Mouse (Mus musculus) ES-E14 (cell line): ENCODE measurements around the gene Vegfa. TPM values are rescaled to one million over a fixed set of nuclear protein-coding genes. Genes with fewer than 3 reads are reported as not detected.

ENCODE experiments used
- DNase-seq: peaks from one replicate; pipeline ENCODE4 v3.0.0-alpha.2; 2013; ENCODE audit warnings: low read depth, low spot score
- H3K27ac ChIP-seq: 2 replicates; pipeline ENCODE4 v1.5.1; 2012; ENCODE audit warnings: low read depth, mild to moderate bottlenecking, low read length, moderate library complexity, mixed read lengths; ENCODE audit not compliant: poor library complexity, insufficient read depth, severe bottlenecking
- H3K36me3 ChIP-seq: 2 replicates; pipeline ENCODE4 v1.6.1; 2012; ENCODE audit warnings: mild to moderate bottlenecking, low read length, moderate library complexity, mixed read lengths; ENCODE audit not compliant: control insufficient read depth, poor library complexity, insufficient read depth, severe bottlenecking
- H3K4me1 ChIP-seq, 2 experiments: fragments of 150-350 bp in 1 of 2; sonication (generic) in 1 of 2; 2 replicates each; pipeline ENCODE4 v1.6.1; 2012; ENCODE audit warnings: low read length in 2 of 2, mild to moderate bottlenecking in 1 of 2, mixed read lengths in 1 of 2; ENCODE audit not compliant: control insufficient read depth in 2 of 2, insufficient read depth in 2 of 2, poor library complexity in 1 of 2
- H3K4me3 ChIP-seq, 2 experiments: fragments of 150-350 bp in 1 of 2; sonication (generic) in 1 of 2; 2 replicates each; pipeline ENCODE4 v1.5.1; 2012; ENCODE audit warnings: low read length in 2 of 2, low read depth in 1 of 2, mild to moderate bottlenecking in 1 of 2, mixed read lengths in 1 of 2; ENCODE audit not compliant: insufficient read depth in 1 of 2, poor library complexity in 1 of 2, severe bottlenecking in 1 of 2
- H3K9ac ChIP-seq: 2 replicates; pipeline ENCODE4 v1.6.1; 2012; ENCODE audit warnings: low read depth, mild to moderate bottlenecking, low read length, mixed read lengths; ENCODE audit not compliant: poor library complexity, insufficient read depth, severe bottlenecking
- H3K9me3 ChIP-seq: fragments of 150-350 bp; sonication (generic); 2 replicates; pipeline ENCODE4 v1.6.1; 2012; ENCODE audit warnings: low read depth, mild to moderate bottlenecking, low read length; ENCODE audit not compliant: control insufficient read depth, insufficient read depth
- CHD2 ChIP-seq: IDR thresholded peaks from 2 replicates; pipeline ENCODE4 v1.6.1; 2014; ENCODE audit warnings: mild to moderate bottlenecking, low read depth, low read length, inconsistent platforms
- HCFC1 ChIP-seq: IDR thresholded peaks from 2 replicates; pipeline ENCODE4 v1.6.1; 2012; ENCODE audit warnings: low read length, inconsistent platforms, borderline replicate concordance; ENCODE audit not compliant: insufficient read depth
- MAFK ChIP-seq: IDR thresholded peaks from 2 replicates; pipeline ENCODE4 v1.6.1; 2014; ENCODE audit warnings: mild to moderate bottlenecking, low read depth, low read length, inconsistent platforms; ENCODE audit not compliant: insufficient read depth
- ZC3H11A ChIP-seq: IDR thresholded peaks from 2 replicates; pipeline ENCODE4 v1.6.1; 2012; ENCODE audit warnings: low read depth, mild to moderate bottlenecking, inconsistent platforms, low read length, borderline replicate concordance
- ZNF384 ChIP-seq: IDR thresholded peaks from 2 replicates; pipeline ENCODE4 v1.6.1; 2012; ENCODE audit warnings: low read depth, low read length, inconsistent platforms
- in situ Hi-C, 2 experiments: fragments of 600-800 bp; cut with MboI; formaldehyde crosslinking; loops; one replicate each; pipeline ENCODE4 v1.15.1; 2025; ENCODE audit warnings: low sequenced_read_pairs in 2 of 2, inconsistent platforms in 1 of 2; ENCODE audit not compliant: unreplicated experiment in 2 of 2
- total RNA-seq: library from RNA; depleted of rRNA; stranded (reverse); fragments of 300-350 nt; gene quantifications from 2 replicates; pipeline ENCODE4 v1.2.3, GENCODE M21; 2012

Gene Vegfa
- total RNA-seq, 1 experiment = 53.0 TPM

- DNase-seq = no peak
- in situ Hi-C loops = no loop called here
- no peaks in the 10 kb centered on the region for H3K9me3 ChIP-seq
- TF ChIP-seq ZC3H11A = no peak
- no peak for TF ChIP-seq CHD2
- no peak for TF ChIP-seq ZNF384
- TF ChIP-seq HCFC1 = no peak
- TF ChIP-seq MAFK = no peak
- no peaks in the 10 kb centered on the region for H3K36me3 ChIP-seq
- no peak overlapping the region for H3K4me3 ChIP-seq
- no peak overlapping the region for H3K9ac ChIP-seq
- H3K27ac ChIP-seq = no peak overlapping the region
- H3K4me1 ChIP-seq = peaks cover 0 to 2% of the 10 kb centered on the region in 2 experiments; a peak in 1 of 4 replicates
These were observed 59.0 kb downstream of the Vegfa start for GRCm38 (mm10) chr17:45973214-45973613.

- Histone ChIP-seq H3K9me3 (no peaks in the 10 kb centered on the region), H3K4me1 (0 out of 4 replicates have a peak, but pooled peaks cover 0 to 2% of the 10 kb centered on the region in 2 experiments), H3K27ac (no peak overlapping the region), H3K4me3 (no peak overlapping the region), H3K36me3 (no peaks in the 10 kb centered on the region), H3K9ac (no peak overlapping the region)
- in situ Hi-C loops = no loop called here
- TF ChIP-seq ZC3H11A (no peak), HCFC1 (no peak), ZNF384 (no peak), MAFK (no peak), CHD2 (no peak)
- no peak for DNase-seq
These were observed 59.8 kb downstream of the Vegfa start for GRCm38 (mm10) chr17:45972405-45972804.

- Histone ChIP-seq H3K9ac (no peak overlapping the region), H3K9me3 (no peaks in the 10 kb centered on the region), H3K27ac (no peak overlapping the region), H3K4me1 (peaks cover 0 to 3% of the 10 kb centered on the region in 2 experiments; a peak in 1 of 4 replicates), H3K4me3 (no peak overlapping the region), H3K36me3 (no peaks in the 10 kb centered on the region)
- DNase-seq = no peak
- in situ Hi-C loops = no loop called here
- TF ChIP-seq HCFC1 = no peak
- no peak for TF ChIP-seq CHD2
- TF ChIP-seq MAFK = no peak
- TF ChIP-seq ZNF384 = no peak
- TF ChIP-seq ZC3H11A = no peak
These were observed 60.4 kb downstream of the Vegfa start for GRCm38 (mm10) chr17:45971800-45972199.

GRCm38 (mm10) chr17:45970741-45971550 lies 61.2 kb downstream of the Vegfa start:
- Histone ChIP-seq H3K9ac (no peak overlapping the region), H3K36me3 (no peaks in the 10 kb centered on the region), H3K27ac (no peak overlapping the region), H3K9me3 (no peaks in the 10 kb centered on the region), H3K4me3 (no peak overlapping the region), H3K4me1 (peaks cover 0 to 4% of the 10 kb centered on the region in 2 experiments; a peak in 1 of 4 replicates)
- TF ChIP-seq ZC3H11A (no peak), CHD2 (no peak), MAFK (no peak)
- DNase-seq = no peak
- in situ Hi-C loops = no loop called here
